Mouse (Mus musculus) thymus, adult 18-20 months (tissue): ENCODE data around the gene Tpi1.
"Not testable (repeated sequence)": the region's sequence is repeated elsewhere in the genome, so short reads cannot be mapped to it uniquely, and the experiment has no call there.

Source experiments
- DNase-seq, 2 experiments: peaks; one replicate each; pipeline ENCODE4 v3.0.0; 2022; ENCODE audit warnings: mixed read lengths in 2 of 2

Tpi1 gene

GRCm38 (mm10) chr6:124829799-124830700, 16.0 kb upstream of the Tpi1 start:
- DNase-seq, result peak; percentile 86 to 94

GRCm38 (mm10) chr6:124828868-124829798, 15.0 kb upstream of the Tpi1 start, which contains the start of the genes Usp5 and Cdca3:
Usp5 (minus strand) TSS chr6:124829484.
Cdca3 (plus strand) TSS chr6:124829547.
- DNase-seq, result peak; percentile 99 to 100

GRCm38 (mm10) chr6:124828101-124828592, 14.1 kb upstream of the Tpi1 start:
- DNase-seq, result peak in 1 of 2 experiments; percentile 56

GRCm38 (mm10) chr6:124822049-124822448, 8.0 kb upstream of the Tpi1 start:
- no peak for DNase-seq

- no peak for DNase-seq
Measured at GRCm38 (mm10) chr6:124820891-124821290, 6.8 kb upstream of the Tpi1 start.

GRCm38 (mm10) chr6:124817971-124818370, 3.9 kb upstream of the Tpi1 start:
- DNase-seq, result no peak

- no peak for DNase-seq
Measured at GRCm38 (mm10) chr6:124817563-124817962, 3.5 kb upstream of the Tpi1 start.

GRCm38 (mm10) chr6:124817125-124817524, 3.0 kb upstream of the Tpi1 start:
- DNase-seq, result no peak

GRCm38 (mm10) chr6:124816611-124817010, 2.5 kb upstream of the Tpi1 start:
- DNase-seq, result no peak

- DNase-seq, result no peak
Measured at GRCm38 (mm10) chr6:124814858-124815774, 1.0 kb upstream of the Tpi1 start.

- no peak for DNase-seq
Measured at GRCm38 (mm10) chr6:124814448-124814847, 352 bp upstream of the Tpi1 start.

GRCm38 (mm10) chr6:124813496-124813895, 600 bp downstream of the Tpi1 start:
- DNase-seq, result peak; percentile 56 to 70

GRCm38 (mm10) chr6:124812848-124813247, 1.2 kb downstream of the Tpi1 start:
- DNase-seq, result no peak

GRCm38 (mm10) chr6:124811701-124812560, 2.2 kb downstream of the Tpi1 start:
- DNase-seq, result no peak

GRCm38 (mm10) chr6:124811403-124811665, 2.8 kb downstream of the Tpi1 start:
- no peak for DNase-seq

GRCm38 (mm10) chr6:124810566-124811402, 3.3 kb downstream of the Tpi1 start:
- not testable (repeated sequence) for DNase-seq

GRCm38 (mm10) chr6:124809775-124810538, 4.1 kb downstream of the Tpi1 start:
- no peak for DNase-seq

- peak; percentile 55 to 63 for DNase-seq
Measured at GRCm38 (mm10) chr6:124809052-124809774, 4.9 kb downstream of the Tpi1 start.
